Mouse (Mus musculus) bone marrow, adult 2 months (tissue): Measurements from ENCODE around the gene Aaed1.

ENCODE experiments used
- CTCF ChIP-seq: fragments of 200-500 bp; IDR thresholded peaks from 2 replicates; pipeline ENCODE4 v1.5.1; 2011; ENCODE audit warnings: low read length, control low read depth; ENCODE audit not compliant: control insufficient read depth, insufficient read depth
- POLR2A ChIP-seq: fragments of 200-500 bp; IDR thresholded peaks from 2 replicates; pipeline ENCODE4 v1.6.1; 2011; ENCODE audit warnings: low read depth, mild to moderate bottlenecking, control low read depth, low read length, borderline replicate concordance; ENCODE audit not compliant: control insufficient read depth

DNA sequence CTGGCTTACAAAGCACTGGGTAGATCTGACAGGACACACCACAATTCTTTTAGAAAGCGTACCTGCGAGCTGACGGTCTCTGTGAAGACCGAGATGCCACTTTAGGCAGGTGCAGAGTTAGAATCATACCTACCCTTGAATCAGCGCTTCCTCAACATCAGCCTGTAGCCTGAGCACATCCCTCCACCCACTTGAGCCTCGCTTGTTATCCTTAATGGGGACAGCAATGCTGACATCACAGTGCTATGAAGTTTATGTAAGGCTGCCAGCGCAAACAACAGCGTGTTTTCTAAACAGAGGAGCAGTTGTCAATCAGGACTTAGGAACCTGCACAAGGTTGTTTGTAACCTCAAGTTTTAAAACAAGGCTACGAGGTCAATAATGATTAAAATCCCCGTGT lies 31.1 kb upstream of the Aaed1 start:
- TF ChIP-seq POLR2A (no peak), CTCF (no peak)
